Mouse (Mus musculus) spleen, postnatal 4 days (tissue): ENCODE results near the gene Rfxank.

Experiments
- DNase-seq, 2 experiments: peaks; one replicate each; pipeline ENCODE4 v3.0.0; 2022; ENCODE audit warnings: low spot score in 2 of 2

The Rfxank gene

DNA sequence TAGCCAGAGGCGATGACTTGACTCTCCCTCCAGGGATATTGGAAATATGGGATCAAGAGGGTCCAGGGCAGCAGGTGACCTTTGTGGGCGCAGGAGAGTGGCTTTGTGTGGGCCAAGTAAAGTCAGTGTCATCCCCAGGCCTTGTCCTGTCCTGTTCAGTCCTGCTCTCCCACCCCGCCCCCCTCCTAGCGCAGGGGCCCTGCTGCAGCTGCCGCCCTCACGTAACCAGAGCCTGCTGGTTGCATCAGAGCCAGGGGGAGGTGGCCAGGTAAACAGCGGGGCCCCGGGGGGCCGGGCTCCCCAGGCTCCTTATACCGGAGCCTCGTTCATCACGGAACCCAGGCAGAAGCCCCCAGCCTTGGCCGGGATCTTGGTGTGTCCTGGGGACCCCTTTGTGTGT is 11.2 kb upstream of the Rfxank start:
- no peak for DNase-seq

DNA sequence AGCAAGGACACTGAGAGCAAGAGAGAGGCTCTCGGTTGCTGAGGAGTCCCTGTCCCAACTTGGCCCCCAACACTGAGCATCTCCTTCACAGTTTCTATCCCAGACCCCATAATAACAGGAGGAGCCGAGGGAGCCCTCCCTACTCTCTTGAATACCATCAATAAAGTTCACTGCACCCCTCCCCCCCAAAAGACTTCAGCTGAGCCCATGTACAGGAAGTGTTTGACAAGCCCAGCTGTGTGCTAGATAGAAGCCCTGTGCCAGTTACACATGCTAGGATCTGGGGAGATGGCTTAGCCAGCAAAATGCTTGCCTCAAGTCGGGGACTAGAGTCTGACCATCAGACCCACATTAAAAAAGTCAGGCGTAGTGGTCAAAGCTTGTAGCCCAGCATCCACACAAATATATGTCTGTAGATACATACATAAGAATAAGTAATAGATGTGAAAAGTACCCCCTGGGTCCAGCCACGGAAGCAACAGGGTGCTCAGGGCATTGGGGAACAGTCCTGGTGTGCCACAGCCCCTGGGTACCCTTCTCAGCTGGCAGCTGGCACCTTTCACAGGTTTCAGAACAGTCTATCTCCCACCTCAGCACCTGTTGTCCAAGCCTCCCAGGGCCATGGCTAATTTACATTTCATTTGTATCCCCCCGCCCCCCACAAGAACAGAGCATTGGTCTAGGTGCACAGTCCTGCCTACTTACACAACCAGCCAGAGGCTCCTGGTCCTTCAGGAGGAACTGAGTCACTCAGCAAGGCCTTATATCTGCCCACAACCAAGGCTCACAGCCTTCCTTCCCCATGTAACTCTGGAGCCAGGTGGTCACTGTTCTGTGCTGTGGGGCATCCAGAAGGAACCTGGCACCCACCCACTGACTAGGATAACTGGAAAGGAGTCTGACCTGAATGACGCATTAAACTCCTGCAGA is 9.0 kb upstream of the Rfxank start:
- DNase-seq = no peak

DNA sequence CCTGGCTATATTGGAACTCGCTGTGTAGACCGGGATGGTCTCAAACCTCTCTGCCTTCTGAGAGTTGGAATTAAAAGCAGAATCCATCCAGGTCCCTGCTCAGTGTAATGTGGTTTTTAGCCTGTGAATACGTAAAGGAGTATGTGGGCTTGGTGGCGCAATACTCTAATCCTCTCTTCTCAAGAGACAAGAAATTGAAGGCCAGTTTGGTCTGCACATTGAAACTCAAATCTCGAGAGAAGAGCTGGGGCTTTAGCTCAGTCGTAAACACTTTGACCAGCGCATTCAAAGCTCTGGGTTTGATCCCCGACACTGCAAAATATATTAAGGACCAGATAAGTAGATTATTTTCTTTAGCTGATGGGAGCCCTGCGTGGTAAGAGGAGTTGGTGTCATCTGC is 1.0 kb upstream of the Rfxank start:
- DNase-seq = no peak

DNA sequence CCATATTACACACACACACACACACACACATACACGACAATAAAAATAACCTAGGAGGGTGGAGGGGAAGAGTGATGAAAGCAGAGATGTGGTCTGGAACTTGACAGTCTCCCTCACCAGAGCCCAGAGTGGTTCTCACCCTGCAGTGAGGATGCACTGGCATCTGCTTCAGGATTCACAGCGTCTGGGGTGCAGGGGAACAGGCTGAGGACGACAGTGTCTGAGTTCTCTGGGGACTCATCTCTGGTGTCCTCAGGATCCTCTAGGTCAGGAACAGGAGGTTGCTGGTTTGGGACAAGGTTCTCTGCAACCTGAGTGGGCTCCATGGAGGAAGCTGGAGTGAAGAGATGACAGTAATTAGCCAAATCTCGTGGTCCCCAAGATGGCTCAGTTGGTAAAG is 1.1 kb downstream of the Rfxank start:
- no peak for DNase-seq

DNA sequence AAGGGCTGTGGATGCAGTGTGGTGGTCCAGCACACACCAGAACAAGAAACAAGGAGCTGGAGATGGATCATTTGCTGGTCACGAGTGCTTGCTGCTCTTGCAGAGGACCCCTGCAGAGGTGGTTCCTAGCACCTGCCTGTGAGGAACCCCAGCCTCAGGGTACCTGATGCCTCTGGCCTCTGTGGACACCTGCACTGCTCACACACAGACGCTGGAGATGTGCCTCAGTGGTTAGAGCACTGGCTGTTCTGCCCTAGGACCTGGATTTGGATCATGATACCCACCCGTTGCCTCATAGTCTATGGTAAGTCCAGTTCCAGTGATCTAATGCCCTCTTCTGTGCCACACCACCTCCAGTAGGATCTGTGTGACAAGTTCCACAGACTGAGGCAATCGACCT is 2.4 kb downstream of the Rfxank start:
- no peak for DNase-seq

DNA sequence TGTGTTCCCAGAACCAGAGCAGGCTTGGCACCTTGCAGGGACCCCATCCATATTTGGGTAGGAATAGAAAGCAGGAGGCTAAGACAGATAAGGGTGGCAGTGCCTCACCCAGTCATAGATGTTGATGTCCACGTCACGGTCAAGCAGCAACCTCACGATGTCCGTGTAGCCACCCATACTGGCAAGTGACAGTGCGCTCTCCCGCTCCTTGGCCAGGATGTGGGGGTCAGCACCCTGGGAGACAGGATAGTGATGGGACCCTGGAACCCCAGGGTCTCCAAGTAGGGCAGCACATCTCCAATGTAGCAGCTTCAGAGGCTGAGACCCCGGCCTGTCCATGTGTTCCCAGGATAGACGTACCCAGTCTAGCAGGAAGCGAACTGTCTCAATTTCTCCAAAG is 4.0 kb downstream of the Rfxank start:
- DNase-seq = no peak

DNA sequence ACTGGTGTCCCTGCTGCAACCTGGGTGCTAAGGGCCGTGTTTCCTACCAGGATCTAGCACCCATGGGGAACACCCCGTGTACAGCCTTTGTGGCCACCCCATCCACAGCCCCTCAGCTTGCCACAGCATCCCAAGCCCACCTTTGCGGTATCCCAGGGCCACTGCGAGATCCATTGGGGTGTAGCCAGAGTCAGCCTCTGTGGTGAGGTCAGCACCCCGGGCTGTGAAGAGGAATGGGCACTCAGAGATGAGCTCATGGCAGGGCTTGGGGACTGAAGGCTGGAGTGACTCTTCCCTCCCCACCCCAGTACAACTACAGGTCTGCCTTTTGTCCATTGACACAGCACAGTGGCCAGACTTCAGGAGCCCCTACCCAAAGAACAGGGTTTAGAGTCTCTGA is 4.9 kb downstream of the Rfxank start:
- DNase-seq = no peak

DNA sequence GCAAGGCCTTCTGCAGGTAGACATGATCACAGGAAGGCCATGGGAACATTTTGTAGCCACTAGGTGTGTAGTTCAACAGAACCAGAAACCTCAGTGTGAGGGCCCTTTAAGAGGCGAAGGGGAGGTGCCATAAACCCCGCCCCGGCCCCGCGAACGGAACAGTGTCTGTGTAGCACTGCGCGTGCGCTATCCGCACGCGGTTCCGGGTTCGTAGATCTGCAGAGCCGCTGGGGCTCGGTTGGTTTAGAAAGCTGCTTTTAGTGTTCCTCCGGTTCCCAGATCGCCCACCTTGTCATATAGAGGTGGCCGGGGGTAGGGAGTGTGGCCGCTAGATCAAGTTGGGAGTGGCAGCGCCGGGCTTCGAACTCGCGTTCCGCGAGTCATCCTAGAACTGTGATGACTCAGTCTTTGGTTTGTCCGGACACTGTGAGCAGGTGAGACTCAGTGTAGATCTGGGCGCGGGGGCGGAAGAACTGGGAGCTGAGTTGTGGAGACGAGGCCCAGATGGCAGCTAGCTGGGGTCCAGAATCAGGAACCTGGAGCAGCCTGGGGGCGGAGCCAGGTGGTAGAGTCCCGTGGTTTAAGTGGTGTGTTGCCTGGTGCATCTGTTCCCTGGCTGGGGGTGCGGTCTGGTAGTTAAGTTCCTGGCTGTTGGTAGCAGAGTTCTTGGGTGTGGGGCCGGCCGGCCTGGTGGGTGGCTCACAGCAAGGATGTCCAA is 7.6 kb downstream of the Rfxank start, which contains the start of gene Nr2c2ap:
Gene Nr2c2ap (plus strand): TSS at position 168 of the 718 bp plus-strand sequence.
- peak; percentile 82 to 92 for DNase-seq

DNA sequence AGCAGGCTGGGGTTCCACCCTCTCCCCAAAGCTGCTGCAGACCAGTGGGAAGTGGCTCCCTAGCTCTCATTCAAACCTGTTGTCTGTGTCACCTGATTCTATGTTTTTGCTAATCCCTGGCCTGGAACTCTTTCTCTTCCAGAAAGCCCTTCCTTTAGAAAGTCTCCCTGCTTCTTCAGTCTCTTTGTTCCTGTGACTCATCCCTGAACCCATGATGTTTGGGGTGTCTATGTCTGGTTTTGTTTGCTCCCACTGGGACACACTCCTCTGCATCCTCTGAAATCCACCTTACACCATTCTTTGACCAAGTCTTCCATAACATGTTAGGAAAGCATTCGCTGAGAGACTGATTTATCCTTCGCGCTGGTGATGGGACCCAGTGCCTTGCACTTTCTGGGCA is 8.9 kb downstream of the Rfxank start:
- DNase-seq = no peak

DNA sequence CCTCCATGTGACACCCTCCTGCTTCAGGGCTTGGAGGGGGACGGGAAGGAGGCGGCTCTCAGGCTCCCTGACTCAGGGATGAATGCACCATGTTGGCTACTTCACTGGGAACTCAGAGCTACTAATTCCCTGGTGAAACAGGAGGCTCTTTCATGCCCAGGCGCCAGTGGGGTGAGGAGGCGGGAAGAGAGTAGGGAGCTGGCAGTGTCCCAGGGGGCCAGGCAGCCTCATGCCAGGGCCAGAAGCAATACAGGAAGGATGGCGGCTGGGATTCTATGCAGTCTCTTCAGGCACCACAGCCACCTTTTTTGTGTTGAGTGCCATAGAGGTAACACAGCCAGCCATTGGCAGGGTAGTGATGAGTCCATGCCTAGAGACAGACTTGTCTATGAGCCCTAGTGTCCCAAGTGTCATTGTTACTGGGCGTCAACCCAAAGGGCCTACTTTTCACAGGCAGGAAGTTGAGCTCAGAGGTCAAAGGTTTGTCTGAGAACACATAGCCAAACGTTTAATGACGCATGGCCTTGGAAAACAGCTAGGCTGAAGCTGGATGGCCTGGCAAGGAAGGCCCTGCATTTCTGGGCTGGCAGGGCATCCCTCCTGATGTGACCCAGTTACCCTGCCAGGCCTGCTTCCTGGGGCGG is 9.5 kb downstream of the Rfxank start:
- DNase-seq = no peak

DNA sequence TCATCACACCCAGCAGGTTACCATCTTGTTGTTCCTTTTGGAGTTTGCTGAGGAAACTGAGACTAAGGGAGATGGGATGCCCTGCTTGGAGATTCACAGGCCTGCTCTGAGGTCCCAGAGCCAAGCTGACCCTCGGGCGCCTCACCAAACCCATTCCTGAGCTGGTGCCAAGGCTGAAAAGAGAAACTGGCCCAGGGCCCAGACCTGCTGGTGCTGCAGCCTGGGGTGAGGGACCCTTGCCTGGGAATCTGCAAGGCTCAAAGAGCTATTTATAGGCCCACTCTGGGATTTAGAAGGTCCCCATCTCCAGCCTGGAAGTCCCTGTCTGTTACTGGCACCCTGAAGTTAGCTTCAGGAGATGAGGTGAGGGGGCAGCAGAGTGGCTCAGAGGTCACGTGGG is 10.5 kb downstream of the Rfxank start:
- no peak for DNase-seq

DNA sequence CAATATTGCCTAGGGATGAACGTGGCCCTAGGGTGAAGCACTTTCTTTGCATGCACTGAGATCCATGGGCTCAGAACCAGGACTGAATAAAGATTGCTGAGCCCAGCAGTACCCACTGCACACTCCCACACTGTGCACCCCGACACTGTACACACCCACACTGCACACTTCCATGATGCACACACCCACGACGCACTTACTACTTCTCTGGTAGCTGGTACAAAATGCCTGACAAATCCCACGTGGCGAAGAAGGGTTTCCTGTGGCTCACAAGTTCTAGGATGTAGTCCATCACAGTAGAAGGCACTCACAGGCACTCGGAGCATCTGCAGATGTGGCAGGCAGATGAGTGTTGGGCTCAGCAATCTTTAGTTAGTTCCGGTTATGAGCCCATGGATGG is 14.0 kb downstream of the Rfxank start:
- no peak for DNase-seq

DNA sequence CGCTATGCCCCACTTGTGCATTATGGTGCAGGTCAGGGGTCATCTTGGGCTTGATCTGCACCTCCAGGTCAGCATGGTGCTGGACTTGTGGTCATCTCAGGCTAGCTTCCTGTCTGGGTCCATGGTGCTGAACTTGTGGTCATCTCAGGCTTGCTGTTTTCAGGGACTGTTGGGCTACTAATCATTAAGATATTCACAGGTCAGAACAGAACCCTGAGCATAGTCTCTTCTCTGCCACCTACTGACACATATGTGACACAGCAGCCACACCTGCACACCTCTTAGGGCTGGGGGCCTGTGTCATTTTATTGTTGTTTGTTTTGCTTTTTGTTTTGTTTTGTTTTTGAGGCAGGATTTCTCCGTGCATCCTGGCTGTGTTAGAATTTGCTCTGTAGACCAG is 16.1 kb downstream of the Rfxank start:
- DNase-seq = no peak

DNA sequence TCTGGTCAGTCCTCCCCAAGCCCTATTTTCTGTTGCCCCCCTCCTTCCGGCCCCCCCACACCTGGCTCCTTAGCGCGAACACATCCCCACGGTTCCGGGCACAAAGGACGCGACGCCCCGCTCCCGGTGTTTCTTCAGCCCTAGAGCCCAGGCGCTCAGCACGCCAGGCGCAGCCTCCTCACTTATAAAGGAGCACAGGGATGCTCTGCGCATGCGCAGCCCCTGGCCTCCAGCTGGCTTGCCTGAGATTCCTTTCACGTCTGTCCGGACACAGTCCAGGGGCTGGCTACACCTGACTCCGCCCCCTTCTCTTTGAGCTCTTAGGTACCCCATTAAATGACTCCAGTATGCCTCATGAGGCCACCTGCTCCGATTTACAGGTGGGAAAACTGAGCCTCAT is 18.3 kb downstream of the Rfxank start, which contains the start of gene Ncan:
Gene Ncan (minus strand): TSS at position 207 of the 400 bp plus-strand sequence.
- no peak for DNase-seq

DNA sequence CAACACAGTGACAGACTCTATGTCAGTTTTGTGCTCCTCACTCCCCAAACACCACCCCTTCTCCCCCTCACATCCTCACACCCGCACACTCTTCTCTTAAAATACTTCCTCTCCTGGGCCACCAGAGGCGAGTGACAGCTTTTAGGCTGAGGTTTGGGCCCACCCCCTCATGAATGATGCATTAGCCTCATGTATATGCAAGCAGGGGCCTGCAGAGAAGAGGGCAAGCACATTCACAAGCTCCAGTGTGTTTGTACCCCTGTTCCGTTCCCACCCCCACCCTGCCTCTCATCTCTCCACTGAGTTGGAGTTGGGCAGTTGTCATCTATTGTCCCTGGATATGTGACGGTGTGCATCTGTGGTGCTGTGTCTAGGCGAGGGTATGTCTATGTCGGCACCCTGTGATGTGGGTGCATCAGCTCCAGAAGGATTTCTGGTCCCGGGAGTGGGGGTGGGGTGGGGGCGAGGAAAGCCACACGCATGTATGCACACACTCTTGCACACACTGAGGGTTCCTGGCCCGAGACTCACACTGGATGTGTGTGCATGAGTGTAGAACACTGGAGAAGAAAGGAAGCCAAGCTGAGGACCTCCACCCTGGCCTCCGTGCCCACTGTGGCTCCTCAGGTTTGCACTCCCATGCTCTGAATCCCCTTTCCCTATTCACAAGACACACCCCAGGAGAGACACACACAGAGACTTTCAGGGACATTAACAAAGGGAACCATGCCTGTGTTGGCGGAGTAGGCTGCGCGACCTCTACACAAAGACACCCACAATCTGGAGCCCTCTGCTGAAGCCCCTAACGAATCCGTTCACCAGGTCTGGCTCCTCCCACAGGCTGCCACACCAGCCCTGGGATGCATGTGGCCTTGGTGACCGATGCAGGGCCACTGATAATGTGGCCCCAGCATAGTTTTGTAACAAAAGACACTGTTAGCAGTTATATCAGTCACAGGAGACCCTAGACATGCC is 19.9 kb downstream of the Rfxank start:
- no peak for DNase-seq

DNA sequence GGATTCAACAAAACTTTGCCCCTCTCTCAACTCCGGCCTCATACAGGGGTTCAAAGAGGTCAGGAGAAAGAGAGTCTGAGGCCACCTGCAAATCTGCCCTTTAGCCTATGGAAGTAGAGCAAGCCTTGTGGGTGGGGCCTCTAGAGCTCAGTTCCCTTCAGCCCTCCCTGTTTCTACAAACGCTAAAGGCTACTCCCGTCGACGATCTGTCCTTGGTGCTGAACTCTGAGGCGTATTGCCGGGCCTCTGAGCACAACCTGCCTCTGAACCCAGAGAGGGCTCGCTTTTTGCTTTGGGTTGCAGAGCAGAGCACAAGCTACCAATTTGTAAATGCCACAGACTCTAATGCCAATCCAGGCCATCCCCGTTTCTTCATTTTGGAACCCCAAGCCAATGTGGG is 21.3 kb downstream of the Rfxank start:
- DNase-seq = peak in 1 of 2 experiments; percentile 52

DNA sequence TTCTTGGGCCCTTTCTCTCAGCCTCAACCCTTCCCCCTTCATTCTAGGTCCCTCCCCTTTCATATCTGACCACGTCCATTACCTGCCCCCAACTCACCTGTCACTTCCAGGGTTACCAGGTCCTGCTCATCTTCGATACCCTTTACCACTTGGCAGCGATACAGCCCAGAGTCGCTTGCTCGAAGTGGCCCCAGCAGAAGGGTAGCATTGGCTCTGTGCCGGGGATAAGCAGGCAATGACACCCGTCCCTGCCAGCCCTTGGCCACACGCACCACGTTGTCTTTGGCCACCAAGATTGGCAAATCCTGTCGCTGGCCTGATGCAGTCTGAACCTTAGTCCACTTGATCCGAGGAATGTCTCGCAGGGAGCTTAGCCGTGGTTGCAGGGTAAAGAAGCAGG is 24.1 kb downstream of the Rfxank start:
- DNase-seq = no peak

DNA sequence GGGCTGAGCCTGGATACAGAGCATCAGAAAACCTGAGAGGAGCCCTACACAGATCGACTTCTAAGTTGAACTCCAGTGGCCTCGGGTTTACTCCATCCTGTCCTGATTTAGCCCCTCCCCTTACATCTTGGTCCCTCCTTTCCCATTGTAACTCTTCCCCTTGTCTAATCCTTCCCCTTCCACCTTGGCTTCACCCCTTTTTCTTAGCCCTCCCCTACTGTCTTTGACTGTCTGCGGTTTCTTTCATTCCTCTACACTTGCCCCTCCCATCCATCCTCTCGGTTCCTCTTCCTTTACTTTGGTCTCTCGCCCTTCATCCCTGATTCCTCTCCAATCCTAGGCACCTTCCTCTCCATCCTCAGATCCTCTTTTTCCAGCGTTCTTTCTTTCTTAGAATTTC is 24.5 kb downstream of the Rfxank start:
- DNase-seq = no peak

DNA sequence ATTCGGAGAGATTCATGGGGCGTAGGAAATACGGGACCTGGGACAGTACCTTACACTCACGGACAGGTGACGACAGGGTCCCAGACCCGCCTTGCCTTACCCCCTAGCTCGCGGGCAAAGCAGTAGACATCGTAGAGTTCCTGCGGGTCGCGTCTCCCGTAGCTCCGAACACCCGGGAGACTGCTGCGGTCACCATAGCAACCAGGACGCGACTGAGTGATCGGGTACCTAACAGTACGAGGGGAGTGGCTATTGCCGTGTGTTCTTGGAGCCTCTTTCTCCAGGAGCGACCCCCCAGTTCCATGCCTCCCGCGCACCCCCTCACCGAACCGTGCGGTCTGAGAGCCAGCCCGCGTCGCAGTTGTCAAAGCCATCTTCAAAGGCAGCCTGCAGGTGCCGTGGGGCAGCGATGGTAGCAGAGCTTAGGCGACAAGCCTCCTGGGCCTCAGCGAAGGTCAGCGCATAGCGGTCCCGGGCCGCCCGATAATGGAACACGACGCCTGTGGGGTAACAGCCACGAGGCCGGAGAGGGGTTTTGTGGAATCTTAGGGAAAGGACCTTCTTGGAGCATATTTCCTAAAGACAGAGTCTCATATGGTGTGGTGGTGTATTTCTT is 26.4 kb downstream of the Rfxank start:
- no peak for DNase-seq

DNA sequence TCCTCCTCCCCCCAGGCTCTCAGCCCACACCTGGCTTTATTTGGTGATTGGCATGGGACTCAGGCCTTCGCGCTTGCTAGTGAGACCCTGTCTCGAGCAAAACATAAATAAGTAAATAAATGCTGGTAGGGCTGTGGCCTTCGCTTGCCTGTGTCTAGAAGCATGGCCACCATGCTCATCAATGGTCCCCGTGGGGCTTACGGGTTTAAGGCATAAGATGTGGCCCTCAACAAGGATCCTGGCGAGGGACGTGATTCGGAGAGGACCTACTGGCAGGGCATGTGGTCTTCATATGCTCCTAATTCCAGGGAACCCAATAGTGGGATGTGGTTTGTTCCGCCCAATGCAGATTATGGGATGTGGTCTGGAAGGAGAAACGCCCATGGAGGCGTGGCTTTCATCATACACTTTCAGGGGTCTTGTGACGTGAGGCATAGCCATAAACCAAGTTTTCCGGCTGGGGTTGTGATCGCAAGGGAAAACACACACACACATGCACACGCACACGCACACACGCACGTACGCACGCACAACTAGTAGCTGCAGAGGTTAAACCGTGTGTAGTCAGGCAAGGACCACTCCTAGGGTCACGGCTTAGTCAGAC is 27.7 kb downstream of the Rfxank start:
- no peak for DNase-seq
